Mouse (Mus musculus): ENCODE results near the gene Casp8ap2.

DNA sequence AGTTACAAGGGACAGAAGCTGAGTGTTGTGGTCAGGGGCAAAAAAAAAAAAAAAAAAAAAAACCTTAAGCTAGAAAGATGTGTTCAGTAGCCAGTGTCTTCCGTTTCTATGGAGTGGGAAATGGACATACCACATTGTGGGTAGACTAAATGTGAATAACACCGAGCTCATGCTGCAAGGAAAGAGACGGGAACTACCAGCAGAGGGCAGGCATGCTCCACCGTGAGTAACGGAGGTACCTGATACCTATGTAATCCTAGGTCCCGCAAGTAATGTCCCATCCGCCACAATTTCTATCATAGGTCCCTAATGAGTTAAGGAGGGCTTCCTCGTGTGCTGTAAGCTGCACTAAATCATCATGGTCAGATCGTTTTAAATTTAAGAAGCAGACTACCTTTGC lies 28.7 kb upstream of the Casp8ap2 start:
- peak; percentile 59; the same call in 1 of the 2 replicates for TF ChIP-seq CTCF (IDR thresholded peaks at IDR 0.05; ENCODE audit: low read depth, low read length)
- TF ChIP-seq POLR2A (IDR thresholded peaks at IDR 0.05; ENCODE audit: borderline replicate concordance, low read depth, low read length): no peak

Measured in bone marrow macrophage, adult 2 months (primary cell).